Mouse (Mus musculus): ENCODE data around the gene Commd2. TPM values are rescaled to one million over a fixed set of nuclear protein-coding genes. Genes with fewer than 3 reads are reported as not detected.

Commd2 gene
- polyA plus RNA-seq, 1 experiment from 2014 or later: 69.6 TPM

DNA sequence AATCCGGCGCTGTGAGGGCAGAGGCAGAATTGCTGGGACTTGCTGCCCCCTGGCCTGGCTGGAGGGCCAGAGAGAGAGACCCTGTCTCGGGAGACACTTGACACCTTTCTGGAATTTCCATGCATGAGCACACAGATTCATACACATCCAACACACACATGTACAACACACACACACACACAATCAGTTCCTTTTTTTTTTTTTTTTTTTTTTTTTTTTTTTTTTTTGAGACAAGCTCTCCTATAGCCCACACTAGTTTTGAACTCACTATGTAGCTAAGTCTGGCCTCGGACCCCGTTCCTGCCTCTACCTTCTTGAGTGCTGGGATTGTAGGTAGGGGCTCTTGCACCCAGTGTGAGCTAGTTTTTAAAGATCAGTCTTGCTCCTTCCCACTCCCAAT is 14.4 kb upstream of the Commd2 start:
- H3K4me3 ChIP-seq (ENCODE audit: low read length): no peak overlapping the region
- no peak overlapping the region for H3K9ac ChIP-seq (ENCODE audit: low read depth, low read length)
- H3K27me3 ChIP-seq (replicated peaks; ENCODE audit: control insufficient read depth, insufficient read depth, low read length): no peaks in the 10 kb centered on the region
- no peaks in the 10 kb centered on the region for H3K4me1 ChIP-seq (ENCODE audit: control insufficient read depth, insufficient read depth, low read length)
- H3K4me2 ChIP-seq (ENCODE audit: low read depth, low read length): no peak overlapping the region
- H3K27ac ChIP-seq (ENCODE audit: low read length): no peak overlapping the region
- no peaks in the 10 kb centered on the region for H3K36me3 ChIP-seq (ENCODE audit: control insufficient read depth, insufficient read depth, low read length)
- H3K9me3 ChIP-seq (ENCODE audit: control insufficient read depth, low read length): no peaks in the 10 kb centered on the region
- WGBS: 84% methylated on average over 5 of the region's 5 CpGs
- no peak for ATAC-seq

DNA sequence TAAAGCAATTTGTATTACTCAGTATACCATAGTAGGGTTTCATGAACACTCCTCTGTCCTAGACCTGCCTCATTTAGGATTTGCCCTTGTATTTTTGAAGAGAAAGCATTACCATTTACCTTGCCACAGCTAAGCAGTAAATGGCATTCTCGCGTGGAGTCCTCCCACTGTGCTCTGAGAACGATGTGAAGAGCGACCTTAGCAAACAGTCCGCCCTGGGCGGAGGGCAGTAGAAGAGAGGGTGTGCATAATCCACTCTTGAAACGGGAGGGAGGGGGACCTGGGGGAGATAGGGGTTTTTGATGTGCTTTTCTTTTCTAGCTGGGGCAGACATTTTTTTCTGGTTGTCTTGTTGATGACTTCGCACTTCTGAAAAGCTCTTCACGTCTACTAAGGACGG is 13.2 kb upstream of the Commd2 start:
- no peak for ATAC-seq
- H3K4me2 ChIP-seq (ENCODE audit: low read depth, low read length): no peak overlapping the region
- H3K9ac ChIP-seq (ENCODE audit: low read depth, low read length): no peak overlapping the region
- no peak overlapping the region for H3K4me3 ChIP-seq (ENCODE audit: low read length)
- H3K4me1 ChIP-seq (ENCODE audit: control insufficient read depth, insufficient read depth, low read length): no peaks in the 10 kb centered on the region
- H3K36me3 ChIP-seq (ENCODE audit: control insufficient read depth, insufficient read depth, low read length): no peaks in the 10 kb centered on the region
- H3K27ac ChIP-seq (ENCODE audit: low read length): no peak overlapping the region
- 67% methylated on average over 10 of the region's 10 CpGs for WGBS
- no peaks in the 10 kb centered on the region for H3K27me3 ChIP-seq (replicated peaks; ENCODE audit: control insufficient read depth, insufficient read depth, low read length)
- H3K9me3 ChIP-seq (ENCODE audit: control insufficient read depth, low read length): no peaks in the 10 kb centered on the region

DNA sequence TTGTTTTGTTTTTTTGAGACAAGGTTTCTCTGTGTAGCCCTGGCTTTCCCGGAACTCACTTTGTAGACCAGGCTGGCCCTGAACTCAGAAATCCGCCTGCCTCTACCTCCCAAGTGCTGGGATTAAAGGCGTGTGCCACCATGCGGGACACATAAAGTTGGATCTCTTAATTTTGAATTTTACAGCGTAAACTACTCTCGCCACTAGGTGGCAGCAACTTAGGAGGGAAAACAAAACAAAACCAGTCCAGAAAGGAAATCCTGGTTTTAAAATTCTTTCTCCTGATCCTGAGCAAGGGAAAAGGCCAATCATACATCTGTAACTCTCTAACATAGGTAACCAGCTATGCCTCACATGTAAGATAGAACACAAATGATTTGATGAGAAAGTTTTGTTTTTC is 12.2 kb upstream of the Commd2 start:
- Histone ChIP-seq H3K36me3 (ENCODE audit: control insufficient read depth, insufficient read depth, low read length) (no peaks in the 10 kb centered on the region), H3K27ac (ENCODE audit: low read length) (no peak overlapping the region), H3K4me2 (ENCODE audit: low read depth, low read length) (no peak overlapping the region), H3K4me3 (ENCODE audit: low read length) (no peak overlapping the region), H3K9me3 (ENCODE audit: control insufficient read depth, low read length) (no peaks in the 10 kb centered on the region), H3K27me3 (replicated peaks; ENCODE audit: control insufficient read depth, insufficient read depth, low read length) (no peaks in the 10 kb centered on the region), H3K9ac (ENCODE audit: low read depth, low read length) (no peak overlapping the region), H3K4me1 (ENCODE audit: control insufficient read depth, insufficient read depth, low read length) (no peaks in the 10 kb centered on the region)
- ATAC-seq: no peak
- WGBS: 23% methylated on average over 6 of the region's 6 CpGs

DNA sequence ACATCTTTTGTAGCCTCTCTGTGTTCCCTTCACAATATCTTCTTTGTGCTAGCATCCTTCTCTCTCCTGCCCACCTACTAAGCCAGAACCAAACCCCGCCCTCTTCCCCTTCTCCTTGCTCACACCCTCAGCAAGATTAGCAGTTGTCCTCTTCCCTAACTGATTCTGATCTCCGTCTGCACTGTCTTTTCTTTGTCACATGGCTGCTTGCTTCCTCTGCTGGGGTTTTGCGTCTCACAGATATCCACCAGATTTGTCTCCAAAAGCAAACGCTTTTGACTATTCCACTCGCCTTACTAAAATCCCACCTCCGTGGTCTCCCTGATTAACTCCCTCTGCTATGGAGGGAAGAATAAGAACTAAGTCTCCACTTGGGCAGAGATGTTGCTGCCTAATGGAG is 7.1 kb upstream of the Commd2 start:
- H3K4me3 ChIP-seq (ENCODE audit: low read length): no peak overlapping the region
- no peaks in the 10 kb centered on the region for H3K27me3 ChIP-seq (replicated peaks; ENCODE audit: control insufficient read depth, insufficient read depth, low read length)
- no peaks in the 10 kb centered on the region for H3K4me1 ChIP-seq (ENCODE audit: control insufficient read depth, insufficient read depth, low read length)
- no peaks in the 10 kb centered on the region for H3K36me3 ChIP-seq (ENCODE audit: control insufficient read depth, insufficient read depth, low read length)
- no peak overlapping the region for H3K9ac ChIP-seq (ENCODE audit: low read depth, low read length)
- H3K9me3 ChIP-seq (ENCODE audit: control insufficient read depth, low read length): no peaks in the 10 kb centered on the region
- H3K4me2 ChIP-seq (ENCODE audit: low read depth, low read length): no peak overlapping the region
- no peak overlapping the region for H3K27ac ChIP-seq (ENCODE audit: low read length)
- 64% methylated on average over 6 of the region's 6 CpGs for WGBS
- no peak for ATAC-seq

DNA sequence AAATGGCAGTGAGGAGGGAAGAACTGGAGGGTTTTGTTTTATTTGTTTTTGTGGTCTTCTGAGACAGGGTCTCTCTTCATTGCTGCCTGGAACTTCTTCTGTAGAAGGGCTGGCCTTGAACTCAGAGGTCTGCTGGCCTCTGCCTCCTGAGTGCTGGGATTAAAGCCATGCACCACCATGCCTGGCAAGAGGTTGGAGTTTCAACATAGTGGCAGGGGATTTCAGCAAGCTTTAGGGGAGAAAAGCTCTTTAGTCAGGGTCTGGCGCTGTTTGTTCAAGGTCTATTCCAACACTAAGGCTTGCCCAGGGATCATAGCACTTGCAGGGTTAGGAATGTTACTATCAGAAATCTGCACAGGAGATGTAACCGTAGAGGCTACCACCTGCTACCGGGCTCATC is 2.1 kb upstream of the Commd2 start:
- Histone ChIP-seq H3K9me3 (ENCODE audit: control insufficient read depth, low read length) (no peaks in the 10 kb centered on the region), H3K4me1 (ENCODE audit: control insufficient read depth, insufficient read depth, low read length) (no peaks in the 10 kb centered on the region), H3K36me3 (ENCODE audit: control insufficient read depth, insufficient read depth, low read length) (no peaks in the 10 kb centered on the region), H3K4me3 (ENCODE audit: low read length) (no peak overlapping the region), H3K4me2 (ENCODE audit: low read depth, low read length) (no peak overlapping the region), H3K27me3 (replicated peaks; ENCODE audit: control insufficient read depth, insufficient read depth, low read length) (no peaks in the 10 kb centered on the region), H3K27ac (ENCODE audit: low read length) (no peak overlapping the region), H3K9ac (ENCODE audit: low read depth, low read length) (no peak overlapping the region)
- WGBS: 88% methylated on average over 3 of the region's 3 CpGs
- no peak for ATAC-seq

DNA sequence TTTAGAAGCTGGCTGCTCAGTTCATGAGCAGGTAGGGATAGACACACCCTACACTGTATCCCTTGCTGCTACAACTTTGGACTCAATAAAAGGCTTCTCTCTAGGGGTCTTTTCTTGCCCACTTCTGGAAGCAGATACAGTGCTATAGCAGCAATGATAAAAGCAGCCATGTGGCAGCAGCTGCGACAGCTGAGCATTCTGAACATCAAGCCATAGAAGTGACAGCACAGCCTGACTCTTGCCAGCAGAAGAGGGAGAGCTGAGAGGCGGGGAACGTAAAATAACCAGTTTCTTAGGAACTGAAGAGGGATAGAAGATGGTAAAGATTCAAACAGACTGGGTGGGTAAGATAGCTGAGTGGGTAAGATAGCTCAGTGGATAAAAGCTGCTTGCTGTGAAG is 970 bp upstream of the Commd2 start:
- 87% methylated on average over 3 of the region's 3 CpGs for WGBS
- H3K4me2 ChIP-seq (ENCODE audit: low read depth, low read length): no peak overlapping the region
- no peak overlapping the region for H3K4me3 ChIP-seq (ENCODE audit: low read length)
- H3K27me3 ChIP-seq (replicated peaks; ENCODE audit: control insufficient read depth, insufficient read depth, low read length): no peaks in the 10 kb centered on the region
- H3K4me1 ChIP-seq (ENCODE audit: control insufficient read depth, insufficient read depth, low read length): no peaks in the 10 kb centered on the region
- H3K36me3 ChIP-seq (ENCODE audit: control insufficient read depth, insufficient read depth, low read length): no peaks in the 10 kb centered on the region
- H3K9ac ChIP-seq (ENCODE audit: low read depth, low read length): no peak overlapping the region
- no peaks in the 10 kb centered on the region for H3K9me3 ChIP-seq (ENCODE audit: control insufficient read depth, low read length)
- H3K27ac ChIP-seq (ENCODE audit: low read length): no peak overlapping the region
- ATAC-seq: no peak

DNA sequence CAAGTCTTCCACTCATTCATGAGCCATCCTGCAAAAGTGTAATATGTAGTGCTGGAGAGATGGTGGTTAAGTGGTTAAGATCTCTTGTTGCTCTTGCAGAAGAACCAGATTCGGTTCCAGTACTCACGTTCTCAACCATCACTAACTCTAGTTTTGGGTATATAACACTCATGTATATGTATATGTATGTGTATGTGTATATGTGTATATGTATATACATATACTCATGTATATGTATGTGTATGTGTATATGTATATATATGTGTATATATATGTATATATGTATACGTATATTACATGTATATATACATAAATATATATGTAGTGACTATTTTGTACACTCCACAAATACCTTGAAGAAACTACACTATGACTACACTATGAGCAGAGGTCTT is 347 bp upstream of the Commd2 start:
- H3K27ac ChIP-seq (ENCODE audit: low read length): no peak overlapping the region
- peak overlapping the region; percentile 92 for H3K9ac ChIP-seq (ENCODE audit: low read depth, low read length)
- 61% methylated on average over 3 of the region's 3 CpGs for WGBS
- no peaks in the 10 kb centered on the region for H3K36me3 ChIP-seq (ENCODE audit: control insufficient read depth, insufficient read depth, low read length)
- H3K27me3 ChIP-seq (replicated peaks; ENCODE audit: control insufficient read depth, insufficient read depth, low read length): no peaks in the 10 kb centered on the region
- peak; percentile 49 for ATAC-seq
- no peaks in the 10 kb centered on the region for H3K4me1 ChIP-seq (ENCODE audit: control insufficient read depth, insufficient read depth, low read length)
- H3K4me2 ChIP-seq (ENCODE audit: low read depth, low read length): peak overlapping the region; percentile 56
- H3K9me3 ChIP-seq (ENCODE audit: control insufficient read depth, low read length): no peaks in the 10 kb centered on the region
- H3K4me3 ChIP-seq (ENCODE audit: low read length): peak overlapping the region; percentile 79

DNA sequence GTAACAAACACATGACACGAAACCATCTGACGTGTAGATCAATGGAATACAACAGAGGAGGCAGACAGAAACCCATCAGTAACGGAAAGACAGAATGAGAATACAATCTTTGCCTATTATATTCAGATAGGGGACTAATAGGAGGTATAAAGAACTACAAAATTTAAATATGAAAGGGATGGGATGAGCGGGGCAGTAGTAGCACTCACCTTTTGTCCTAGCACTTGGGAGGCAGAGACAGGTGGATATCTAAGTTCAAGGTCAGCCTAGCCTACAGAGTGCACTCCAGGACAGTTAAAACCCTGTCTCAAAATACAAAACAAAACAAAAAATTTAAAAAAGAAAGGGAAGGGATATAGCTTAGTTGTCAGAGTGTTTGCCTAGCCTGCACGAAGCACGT is 8.3 kb downstream of the Commd2 start:
- Histone ChIP-seq H3K27ac (ENCODE audit: low read length) (no peak overlapping the region), H3K4me3 (ENCODE audit: low read length) (no peak overlapping the region), H3K9ac (ENCODE audit: low read depth, low read length) (no peak overlapping the region), H3K4me1 (ENCODE audit: control insufficient read depth, insufficient read depth, low read length) (no peaks in the 10 kb centered on the region), H3K27me3 (replicated peaks; ENCODE audit: control insufficient read depth, insufficient read depth, low read length) (no peaks in the 10 kb centered on the region), H3K4me2 (ENCODE audit: low read depth, low read length) (no peak overlapping the region), H3K36me3 (ENCODE audit: control insufficient read depth, insufficient read depth, low read length) (no peaks in the 10 kb centered on the region), H3K9me3 (ENCODE audit: control insufficient read depth, low read length) (no peaks in the 10 kb centered on the region)
- WGBS: 95% methylated on average over 6 of the region's 6 CpGs
- ATAC-seq: no peak

DNA sequence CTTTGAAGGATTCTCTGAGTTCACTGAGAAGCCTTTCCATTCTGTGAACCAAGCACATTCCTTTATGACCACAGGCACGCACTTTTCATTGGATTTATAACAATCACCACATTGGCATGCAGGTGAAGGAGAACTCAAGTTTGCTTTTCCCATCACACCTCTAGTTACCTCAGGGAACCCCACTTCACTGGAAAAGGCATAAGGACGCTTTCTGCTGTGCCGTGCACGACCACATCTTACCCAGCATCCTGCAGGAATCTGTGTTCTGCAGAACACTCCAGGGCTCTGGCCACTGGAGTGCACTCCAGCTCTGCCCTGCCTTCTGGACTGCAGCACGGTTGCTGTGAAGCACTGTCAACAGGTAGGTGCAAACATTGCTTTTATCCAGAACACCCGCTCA is 13.9 kb downstream of the Commd2 start:
- no peaks in the 10 kb centered on the region for H3K4me1 ChIP-seq (ENCODE audit: control insufficient read depth, insufficient read depth, low read length)
- no peak for ATAC-seq
- H3K9me3 ChIP-seq (ENCODE audit: control insufficient read depth, low read length): no peaks in the 10 kb centered on the region
- H3K4me3 ChIP-seq (ENCODE audit: low read length): no peak overlapping the region
- no peaks in the 10 kb centered on the region for H3K27me3 ChIP-seq (replicated peaks; ENCODE audit: control insufficient read depth, insufficient read depth, low read length)
- 62% methylated on average over 6 of the region's 6 CpGs for WGBS
- H3K36me3 ChIP-seq (ENCODE audit: control insufficient read depth, insufficient read depth, low read length): no peaks in the 10 kb centered on the region
- no peak overlapping the region for H3K27ac ChIP-seq (ENCODE audit: low read length)
- no peak overlapping the region for H3K9ac ChIP-seq (ENCODE audit: low read depth, low read length)
- H3K4me2 ChIP-seq (ENCODE audit: low read depth, low read length): no peak overlapping the region

DNA sequence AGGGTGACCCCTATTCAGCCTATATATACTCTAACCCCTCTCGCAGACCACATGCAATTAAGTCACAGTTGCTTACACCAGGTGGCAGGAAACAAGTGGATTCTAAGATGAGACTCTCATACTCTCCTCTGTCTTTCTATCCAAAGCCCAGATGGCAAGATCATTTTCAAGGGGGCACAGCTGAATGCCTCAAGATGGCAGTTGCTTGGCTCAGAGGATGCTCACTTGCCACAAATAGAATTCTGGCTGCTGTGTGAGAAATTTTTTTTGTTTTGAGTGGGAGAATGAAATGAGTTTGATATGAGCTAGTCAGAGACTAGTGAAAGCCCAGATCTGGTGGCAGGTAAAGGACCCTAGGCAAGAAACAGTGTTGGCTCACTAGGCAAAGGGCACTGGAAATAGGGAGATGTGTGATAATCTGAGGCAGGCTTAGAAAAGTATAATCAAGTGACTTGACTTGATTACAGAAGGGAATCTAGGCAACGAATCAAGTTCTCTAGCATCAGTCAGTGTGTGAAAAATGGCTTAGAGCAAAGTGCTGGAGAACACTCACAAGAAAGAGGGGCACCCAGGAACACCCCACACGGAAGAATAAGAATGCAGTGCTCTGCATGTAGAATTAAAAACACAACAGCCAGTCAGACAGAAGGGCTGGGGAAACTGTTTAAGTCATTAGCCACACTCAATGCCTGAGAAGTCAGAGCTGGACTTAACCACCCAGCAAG is 16.6 kb downstream of the Commd2 start:
- Histone ChIP-seq H3K4me3 (ENCODE audit: low read length) (no peak overlapping the region), H3K4me2 (ENCODE audit: low read depth, low read length) (no peak overlapping the region), H3K9me3 (ENCODE audit: control insufficient read depth, low read length) (no peaks in the 10 kb centered on the region), H3K27me3 (replicated peaks; ENCODE audit: control insufficient read depth, insufficient read depth, low read length) (no peaks in the 10 kb centered on the region), H3K4me1 (ENCODE audit: control insufficient read depth, insufficient read depth, low read length) (no peaks in the 10 kb centered on the region), H3K36me3 (ENCODE audit: control insufficient read depth, insufficient read depth, low read length) (no peaks in the 10 kb centered on the region), H3K27ac (ENCODE audit: low read length) (no peak overlapping the region), H3K9ac (ENCODE audit: low read depth, low read length) (no peak overlapping the region)
- no peak for ATAC-seq
- 71% methylated on average over 3 of the region's 3 CpGs for WGBS

All from intestine, embryonic 16.5 days (tissue).